Mouse (Mus musculus) gastrocnemius, postnatal 10 days (tissue): ENCODE results near the gene Nid2. TPM values are rescaled to one million over a fixed set of nuclear protein-coding genes. Genes with fewer than 3 reads are reported as not detected.

ENCODE experiments used
- DNase-seq: peaks from one replicate; pipeline ENCODE4 v3.0.0; 2021; ENCODE audit warnings: mixed read lengths
- total RNA-seq, 2 experiments: library from RNA; stranded (reverse); gene quantifications; 2 replicates each; pipeline ENCODE4 v1.2.3; 2021

Nid2 gene
- total RNA-seq, 2 experiments from 2014 or later: 90.7 to 94.0 TPM

DNA sequence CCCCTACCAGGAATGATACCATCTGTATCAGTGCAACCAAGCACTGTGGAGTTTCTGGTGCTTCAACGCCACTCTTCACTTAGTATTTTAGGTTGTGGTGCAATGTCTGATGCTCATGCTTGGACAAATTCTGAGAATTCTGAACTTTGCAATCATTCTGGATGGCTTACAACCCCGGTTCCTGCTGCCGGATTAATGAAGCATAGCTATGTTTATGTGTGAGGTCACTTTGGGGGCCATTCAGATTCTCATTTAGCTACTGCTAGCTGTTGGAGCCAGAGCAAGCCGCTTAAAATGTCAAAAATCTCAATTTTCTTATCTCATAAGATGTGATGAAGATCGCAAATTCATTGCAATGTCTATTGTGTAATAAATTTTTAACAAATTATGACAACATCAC is 6.2 kb upstream of the Nid2 start:
- no peak for DNase-seq

DNA sequence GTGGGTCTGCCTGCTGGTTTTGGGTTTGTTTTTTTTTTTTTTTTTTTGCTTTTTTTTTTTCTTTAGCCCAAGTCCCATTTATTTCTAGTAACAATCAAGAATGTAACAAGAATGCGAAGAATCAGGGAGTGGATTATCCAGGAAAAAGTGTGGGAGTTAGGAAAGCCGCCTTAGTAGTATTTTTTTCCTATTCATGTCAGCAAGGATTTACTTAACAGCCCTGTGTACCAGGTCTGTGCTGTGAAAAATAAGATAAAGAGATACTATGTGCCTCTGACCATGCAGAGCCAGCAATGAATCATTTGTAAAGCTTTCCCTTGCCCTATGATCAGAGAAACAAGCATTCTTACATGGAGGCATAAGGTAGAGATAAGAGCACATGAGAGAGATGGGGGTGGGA is 4.8 kb upstream of the Nid2 start:
- DNase-seq: no peak

DNA sequence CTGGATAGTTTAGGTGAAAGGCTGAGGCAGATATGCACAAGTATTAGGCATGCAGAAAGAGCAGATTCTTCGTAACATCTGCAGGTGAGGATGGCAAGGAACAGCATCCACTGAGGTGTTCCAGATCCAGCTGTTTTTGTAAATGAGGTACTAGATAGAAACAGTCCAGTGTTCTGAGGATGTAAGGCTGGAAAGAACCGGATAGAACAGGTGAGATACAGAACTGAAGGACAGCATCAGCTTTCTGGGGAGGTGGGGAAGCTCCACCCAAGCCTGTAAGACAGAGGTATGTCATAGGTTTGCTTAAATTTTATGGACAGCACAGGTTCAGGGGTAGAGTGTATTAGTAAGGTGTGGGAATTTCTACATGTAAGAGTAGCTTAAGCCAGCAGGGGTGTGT is 4.3 kb upstream of the Nid2 start:
- DNase-seq: no peak

DNA sequence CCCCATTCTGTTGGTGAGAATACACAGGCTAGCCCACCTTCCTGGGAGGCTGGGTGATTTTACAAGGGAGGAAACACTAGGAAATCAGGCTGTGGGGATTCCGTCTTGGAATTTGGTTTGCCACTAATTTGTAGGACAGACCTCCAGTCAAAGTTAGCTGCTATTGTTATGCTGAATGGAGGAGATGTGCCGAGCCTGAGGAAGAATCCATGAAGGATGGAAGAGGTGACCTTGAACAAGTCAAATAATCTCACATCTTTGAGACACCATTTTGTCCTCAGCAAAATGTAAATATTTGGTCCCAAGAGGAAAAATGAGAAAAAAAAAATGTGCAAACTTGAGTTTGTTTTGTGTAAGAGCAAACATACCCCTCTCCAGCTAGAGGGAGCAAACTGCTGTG is 1.3 kb upstream of the Nid2 start:
- DNase-seq: no peak

DNA sequence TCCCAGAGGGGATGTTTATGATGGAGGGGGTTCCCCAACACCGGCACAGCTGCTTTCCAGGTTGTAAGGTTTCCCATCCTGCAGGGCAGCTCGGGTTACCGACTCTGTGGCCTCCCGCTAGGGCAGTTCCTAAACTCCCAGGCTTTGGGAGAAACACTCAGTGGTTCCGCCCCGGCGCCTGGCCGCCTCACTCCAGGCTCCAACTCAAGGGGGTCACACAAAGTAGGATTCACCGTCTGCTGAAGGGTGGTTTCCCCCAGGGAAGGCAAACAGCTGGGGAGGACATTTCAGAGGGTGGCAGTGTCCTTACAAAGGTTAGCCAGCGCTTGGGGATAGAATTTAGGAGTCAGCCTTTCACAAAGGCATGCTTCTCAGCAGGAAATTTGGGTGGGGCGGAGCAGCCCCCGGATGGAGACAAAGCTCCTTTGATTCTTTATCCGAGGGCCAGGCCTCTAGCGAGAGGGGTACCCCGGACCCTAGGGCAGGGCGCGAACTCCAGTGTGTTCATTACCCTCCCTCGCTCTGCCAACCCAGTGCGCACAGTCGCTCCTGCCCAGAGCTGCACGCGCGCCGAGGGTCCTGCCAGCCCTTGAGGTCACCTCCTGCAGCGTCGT is 547 bp upstream of the Nid2 start:
- peak; percentile 42 for DNase-seq

DNA sequence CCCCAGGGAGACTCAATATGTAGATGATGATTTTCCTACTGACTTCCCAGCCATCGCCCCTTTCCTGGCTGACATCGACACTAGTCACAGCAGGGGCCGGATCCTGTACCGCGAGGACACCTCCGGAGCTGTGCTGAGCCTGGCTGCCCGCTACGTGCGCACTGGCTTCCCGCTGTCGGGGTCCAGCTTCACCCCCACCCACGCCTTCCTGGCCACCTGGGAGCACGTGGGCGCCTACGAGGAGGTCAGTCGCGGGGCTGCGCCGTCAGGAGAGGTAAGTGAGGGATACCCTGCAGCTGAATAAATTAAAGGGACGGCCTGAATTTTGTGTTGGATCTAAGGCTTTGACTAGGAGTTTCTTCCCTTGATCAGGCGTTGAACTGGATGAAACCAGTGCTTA is 1.2 kb downstream of the Nid2 start:
- DNase-seq: no peak

DNA sequence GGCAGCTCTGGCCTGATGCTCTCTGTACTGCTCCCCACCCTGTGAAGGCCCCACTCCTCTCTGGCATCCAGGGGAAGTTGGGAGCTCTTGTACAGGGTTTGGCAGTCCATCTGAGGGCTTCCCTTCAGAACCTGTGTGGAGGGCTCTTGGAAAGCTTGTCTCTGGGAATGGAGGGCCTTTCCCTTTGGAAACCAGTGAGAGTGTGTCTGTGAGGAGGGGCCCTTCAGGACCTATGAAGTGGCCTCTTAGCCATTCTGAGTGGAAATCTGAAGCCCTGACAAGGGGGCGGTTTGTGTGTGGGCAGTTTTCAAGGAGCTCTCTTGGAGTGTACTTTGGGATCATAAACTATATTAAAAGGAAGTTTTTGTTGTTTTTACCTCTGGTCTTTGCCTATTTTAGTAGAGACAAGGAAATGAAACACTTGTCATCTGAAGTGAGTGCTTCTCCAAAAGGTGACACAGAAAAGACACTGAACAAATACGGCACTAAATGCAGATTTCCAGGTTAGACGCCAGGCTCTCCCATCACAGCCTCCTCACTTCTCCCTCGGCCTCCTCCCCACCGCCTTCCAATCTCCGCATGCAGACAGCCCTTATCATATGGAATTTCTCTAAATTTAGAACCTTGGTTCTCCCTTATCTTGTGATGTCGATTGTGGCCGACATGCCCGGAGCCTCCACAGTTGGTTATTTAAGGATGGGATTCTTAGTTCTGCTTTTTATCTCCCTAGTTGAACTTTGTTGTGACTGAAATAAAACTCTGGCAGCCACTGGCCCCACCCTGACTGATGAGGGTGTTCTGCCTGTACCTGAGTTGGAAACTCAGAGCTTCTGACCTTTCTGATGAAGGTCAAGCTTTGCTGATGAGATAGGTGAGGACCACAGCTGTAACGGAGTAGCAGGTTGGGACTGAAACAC is 8.5 kb downstream of the Nid2 start:
- DNase-seq: no peak

DNA sequence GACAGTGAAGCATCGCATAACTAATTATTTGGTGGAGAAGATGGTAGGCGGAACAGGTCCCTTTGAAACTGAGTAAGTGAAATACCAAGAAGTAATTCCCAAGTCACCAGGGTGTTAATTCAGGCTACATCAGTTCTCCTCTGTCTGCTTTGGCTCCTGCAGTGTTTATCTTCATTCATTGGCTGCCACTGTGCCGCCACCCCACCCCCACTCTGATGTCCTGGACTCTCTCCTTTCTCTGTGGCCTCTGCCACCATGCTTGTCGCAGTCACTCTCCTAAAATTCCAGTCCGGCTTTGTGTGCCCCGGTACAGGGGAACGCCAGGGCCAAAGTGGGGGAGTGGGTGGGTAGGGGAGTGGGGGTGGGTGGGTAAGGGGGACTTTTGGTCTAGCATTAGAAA is 9.7 kb downstream of the Nid2 start:
- no peak for DNase-seq

DNA sequence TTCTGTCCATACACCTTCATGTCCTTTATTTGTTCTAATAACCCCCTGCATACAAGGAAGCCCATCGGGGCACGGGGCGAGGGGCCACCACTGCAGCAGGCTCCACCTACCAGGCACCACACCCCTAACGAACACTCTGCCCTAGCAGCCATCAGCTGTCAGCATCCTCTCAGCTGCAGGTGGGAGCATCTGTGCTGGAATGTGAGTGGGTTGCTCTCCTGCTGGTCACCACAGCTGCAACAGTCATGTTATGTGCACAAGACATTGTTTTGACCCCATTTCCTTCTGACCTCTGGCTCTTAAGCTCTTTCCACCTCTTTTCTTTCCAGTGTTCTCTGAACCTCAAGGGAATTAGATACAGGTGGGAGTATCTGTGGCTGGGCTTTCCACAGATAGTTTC is 10.9 kb downstream of the Nid2 start:
- no peak for DNase-seq

DNA sequence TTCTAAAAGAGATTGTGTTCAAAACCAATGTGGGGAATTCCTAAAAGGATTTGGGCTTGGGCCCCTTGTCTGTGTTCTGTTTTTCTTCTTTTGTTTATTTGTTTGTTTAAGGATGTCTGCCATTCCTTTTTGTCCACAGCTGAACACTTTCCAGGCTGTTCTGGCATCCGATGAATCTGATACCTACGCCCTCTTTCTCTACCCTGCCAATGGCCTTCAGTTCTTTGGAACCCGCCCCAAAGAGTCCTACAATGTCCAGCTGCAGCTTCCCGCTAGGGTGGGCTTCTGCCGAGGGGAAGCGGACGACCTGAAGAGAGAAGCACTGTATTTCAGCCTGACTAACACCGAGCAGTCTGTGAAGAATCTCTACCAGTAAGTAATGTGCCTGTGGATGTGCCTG is 12.5 kb downstream of the Nid2 start:
- no peak for DNase-seq

DNA sequence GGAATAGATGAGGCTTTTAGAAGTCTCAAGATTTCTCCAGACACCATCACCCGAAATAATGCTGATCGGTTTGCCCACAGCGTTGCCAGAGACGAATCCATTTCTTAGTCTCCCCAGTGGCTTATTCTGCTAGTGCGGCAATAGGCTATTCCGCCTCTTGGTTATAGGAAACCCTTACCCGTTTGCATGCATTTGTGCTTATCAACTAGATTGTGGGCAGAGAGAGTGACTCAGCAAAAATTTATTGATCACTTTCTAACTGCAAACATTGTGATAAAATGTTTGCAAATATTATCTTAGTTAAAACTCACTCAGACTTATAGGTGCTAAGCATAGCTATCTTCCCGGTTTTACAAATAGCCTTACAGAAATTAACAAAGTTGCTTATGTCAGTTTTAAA is 13.3 kb downstream of the Nid2 start:
- DNase-seq: no peak

DNA sequence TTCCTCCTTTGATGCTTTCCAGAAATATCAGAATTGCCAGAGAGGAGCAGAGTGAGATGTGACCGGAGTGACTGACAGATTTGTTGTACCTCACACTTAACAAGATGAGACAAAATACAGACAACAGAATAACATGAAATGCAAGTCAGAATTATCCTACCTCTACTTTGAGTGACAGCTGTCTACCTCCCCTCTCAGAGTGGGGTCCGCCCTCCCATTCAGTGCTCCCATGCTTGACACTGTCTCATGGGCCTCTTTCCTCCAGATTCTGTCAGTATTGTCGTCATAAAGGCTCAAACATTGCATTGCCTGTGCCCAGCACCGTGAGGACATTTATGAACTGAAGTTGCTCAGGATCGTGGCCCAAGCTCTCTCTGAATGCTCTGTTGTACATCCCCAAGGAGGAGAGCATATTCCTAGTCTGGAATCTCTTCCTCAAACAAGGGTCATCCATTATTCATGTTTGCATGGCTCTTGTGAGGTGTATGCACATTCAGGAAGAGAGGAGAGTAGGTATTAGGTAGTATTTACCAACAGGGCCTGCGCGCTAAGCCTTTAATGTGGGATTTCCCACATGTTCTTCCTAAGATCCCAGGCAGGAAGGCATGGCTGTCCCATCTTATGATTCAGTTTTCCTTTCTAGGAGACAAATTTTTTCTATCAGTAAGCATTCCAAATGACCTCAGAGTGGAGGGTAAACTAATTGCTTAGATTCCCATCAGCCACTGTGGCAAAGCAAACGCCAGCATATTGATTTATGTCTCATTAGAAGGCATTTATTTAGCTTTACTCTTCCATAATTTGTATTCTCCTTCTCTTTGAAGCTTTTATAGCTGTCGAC is 14.7 kb downstream of the Nid2 start:
- no peak for DNase-seq

DNA sequence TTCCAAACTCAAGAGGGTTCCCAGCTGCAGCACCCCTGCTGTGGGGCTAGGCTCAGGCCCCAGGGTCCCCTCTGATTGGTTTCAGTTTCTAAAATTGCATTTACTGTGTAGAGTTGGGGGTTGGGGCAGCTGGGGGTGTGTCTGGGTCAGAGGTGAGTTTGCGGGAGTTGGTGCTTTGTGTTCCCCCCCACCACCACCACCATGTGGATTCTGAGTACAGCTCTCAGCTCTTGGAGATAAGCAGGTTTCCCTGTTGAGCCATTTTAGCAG is 15.2 kb downstream of the Nid2 start:
- DNase-seq: no peak

DNA sequence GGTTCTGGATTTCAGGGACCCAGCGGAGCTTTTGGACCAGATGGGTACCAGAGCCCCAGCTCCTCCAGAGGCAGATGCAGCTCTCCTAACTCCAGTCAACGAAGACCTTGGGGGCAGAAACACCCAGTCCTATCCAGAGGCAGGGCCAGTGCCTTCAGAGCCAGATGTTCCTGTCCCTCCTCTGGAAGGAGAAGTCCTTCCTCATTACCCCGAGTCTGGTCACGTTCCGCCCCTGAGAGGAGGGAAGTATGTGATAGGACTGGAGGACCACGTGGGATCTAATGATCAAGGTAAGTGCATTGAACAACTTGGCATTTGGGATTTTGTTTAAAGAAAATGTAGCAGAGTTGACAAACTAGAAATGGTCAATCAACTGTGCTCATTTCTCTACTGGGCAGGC is 17.6 kb downstream of the Nid2 start:
- DNase-seq: no peak

DNA sequence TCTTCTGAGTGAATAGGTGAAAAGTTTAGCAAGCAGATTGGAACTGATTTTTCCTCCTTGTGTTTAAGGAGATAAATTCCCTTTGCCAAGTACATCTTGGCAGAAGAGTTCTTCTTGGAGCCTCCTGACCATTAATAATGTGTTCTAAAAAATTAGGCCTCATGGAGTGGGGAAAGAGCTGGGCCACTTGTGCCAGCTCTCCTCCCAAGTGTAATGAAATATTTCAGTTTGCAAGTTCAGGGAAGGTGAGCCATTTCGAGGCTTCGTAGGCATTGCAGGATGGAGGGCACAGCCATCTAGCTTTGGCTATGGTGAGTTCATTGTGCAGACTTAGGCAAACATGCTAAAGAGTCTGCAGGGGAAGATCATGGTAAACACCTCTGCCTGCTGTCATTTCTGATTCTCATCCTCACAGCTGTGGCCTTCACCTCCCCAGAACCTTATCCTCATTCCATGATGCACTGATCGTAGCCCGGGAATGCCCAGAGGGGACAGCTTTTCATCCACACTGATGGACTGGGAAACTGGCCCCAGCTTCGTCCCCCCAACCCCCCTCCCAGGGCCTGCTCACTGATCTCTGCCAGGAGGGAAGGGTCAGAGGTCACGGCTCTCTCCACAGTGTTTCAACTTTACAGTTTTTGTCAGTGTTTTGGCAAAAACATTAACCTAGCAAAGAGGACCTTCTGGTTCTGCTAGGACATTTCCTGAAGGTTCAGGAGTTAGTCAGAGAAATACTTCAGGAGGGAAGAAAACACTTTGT is 18.6 kb downstream of the Nid2 start:
- DNase-seq: peak; percentile 48

DNA sequence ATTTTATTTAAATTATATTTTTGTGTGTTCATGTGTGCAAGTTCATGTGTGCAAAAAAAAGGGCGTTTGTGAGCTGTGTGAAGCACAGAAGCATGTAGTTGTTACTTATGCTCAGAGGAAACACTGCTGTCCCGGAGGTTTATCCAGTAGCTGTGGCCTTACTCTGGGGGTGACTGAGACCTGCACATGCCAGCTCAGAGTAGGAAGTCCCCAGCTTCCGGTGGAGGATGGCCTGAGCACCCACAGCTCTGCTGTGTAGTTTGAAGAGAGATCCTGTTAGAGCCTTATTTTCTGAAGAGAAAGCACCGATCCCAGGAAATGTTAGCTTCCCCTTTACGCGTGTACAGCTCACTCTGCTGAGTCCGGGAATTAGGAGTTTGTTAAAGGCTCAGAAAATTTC is 20.1 kb downstream of the Nid2 start:
- DNase-seq: no peak

DNA sequence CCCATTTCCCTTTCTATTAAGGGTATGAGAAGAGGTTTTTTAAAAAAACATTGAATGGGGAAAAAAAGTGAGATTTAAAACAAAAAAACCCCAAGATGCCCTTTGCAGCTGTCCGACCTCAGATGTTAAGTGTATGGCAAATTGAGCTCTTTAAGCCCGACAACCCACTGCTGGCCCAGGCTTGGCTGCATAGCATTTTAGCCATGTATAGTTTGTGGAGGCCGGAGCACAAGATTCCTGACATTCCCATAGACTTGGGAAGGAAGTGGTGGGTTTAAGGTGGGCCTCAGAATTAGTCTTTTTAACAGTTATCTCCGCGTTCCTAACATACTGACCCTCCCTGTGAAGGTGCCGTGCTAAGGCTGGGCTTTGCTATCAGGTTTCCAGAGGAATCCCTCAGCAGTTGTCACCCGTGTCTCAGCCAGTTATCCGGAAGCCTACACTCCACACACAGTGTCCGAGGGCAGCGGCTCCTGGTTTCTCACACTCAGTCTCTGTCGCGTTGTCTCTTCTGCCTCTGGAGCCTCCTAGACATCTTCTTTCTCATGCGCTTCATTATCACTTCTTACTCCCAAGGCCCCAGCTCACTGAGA is 23.1 kb downstream of the Nid2 start:
- DNase-seq: no peak

DNA sequence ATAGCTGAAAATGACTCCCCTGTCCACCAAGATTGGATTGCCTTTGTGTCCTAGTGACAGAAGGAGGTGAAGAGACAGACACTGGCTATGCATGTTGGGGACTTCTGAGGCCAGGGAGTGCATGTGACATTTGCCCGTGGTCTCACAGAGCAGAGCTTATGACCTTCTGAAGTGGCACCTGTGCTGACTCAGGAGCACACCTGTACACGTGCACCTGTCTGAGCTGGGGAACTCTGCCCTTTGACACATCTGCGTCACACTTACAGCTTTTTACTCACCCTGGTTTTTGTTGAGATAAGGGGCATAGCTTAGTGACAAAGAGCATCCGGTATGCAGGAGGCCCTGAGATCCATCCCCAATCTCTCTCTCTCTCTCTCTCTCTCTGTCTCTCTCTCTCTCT is 24.4 kb downstream of the Nid2 start:
- DNase-seq: no peak

DNA sequence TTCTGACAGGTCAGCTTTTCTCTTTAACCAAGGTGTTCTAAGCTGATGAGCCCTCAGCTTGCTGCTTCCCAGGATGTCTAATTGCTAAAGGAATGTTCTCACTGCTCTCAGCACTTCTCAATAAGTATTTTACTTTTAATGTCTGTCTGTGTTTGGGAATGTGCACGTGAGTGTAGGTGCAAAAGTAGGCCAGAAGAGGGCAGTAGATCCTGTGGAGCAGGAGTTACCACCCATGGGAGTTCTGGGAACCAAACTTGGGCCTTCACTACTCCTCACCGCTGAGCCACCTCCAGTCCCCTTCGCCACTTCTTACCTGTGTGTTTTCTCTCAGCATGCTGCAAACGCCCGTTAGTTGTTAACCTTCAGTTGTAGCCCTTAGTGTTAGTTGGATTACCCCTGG is 25.1 kb downstream of the Nid2 start:
- DNase-seq: no peak

DNA sequence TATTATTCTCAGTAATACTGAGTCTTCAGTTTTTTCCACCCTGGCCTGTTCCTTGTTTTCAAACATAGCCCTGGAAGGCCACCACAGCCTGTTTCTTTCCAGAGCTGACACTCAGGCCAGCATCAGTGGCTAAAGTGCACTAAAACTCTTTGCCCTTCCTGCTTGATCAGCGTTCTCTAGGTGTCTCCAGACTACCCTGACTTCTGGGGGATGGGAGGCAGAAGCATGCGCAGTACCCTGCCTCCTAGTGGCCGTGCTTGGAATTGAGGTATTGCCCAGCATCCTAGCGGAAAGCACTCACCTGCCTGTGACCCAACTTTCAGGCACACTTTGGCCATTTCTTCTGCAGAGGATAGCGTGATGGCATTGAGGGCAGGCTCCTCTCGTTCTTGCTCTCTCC is 25.8 kb downstream of the Nid2 start:
- peak; percentile 63 for DNase-seq

DNA sequence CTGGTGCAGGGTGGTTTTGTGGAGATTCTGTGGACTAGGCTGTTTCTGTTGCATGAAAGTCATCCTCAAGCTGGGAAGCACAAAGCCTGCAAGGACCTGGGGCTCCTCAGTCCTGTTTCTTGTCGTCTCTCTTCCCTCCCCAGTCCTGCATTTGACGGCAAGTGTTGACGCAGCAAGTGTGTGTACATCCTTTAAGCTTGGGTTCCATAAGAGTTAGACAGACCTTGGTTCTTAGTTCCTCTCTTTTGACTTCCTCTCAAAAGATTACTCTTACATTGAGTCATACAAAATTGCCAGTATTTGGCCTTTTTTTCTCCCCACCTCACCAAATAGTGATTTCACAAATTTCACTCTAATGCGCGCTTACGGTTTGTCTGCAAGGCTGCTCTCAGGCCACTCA is 26.3 kb downstream of the Nid2 start:
- DNase-seq: no peak

DNA sequence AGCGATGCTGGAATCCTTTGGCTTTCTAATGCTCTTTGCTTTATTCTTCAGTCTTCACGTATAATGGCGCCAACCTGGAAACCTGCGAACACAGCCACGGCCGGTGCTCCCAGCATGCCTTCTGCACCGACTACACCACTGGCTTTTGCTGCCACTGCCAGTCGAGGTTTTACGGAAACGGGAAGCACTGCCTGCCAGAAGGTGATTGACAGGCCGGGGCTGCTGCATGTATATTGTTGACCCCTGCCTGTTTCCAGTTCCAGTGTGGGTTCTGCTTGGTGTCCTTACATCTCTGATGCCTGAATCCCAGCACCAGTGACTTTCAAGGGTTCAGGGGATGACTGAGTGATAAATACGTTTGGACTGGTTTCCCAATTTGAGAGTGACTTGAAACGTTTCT is 26.9 kb downstream of the Nid2 start:
- DNase-seq: no peak
